Mouse (Mus musculus): ENCODE data around the gene Pex26.

The Pex26 gene

GRCm38 (mm10) chr6:121167381-121167975 lies 16.0 kb upstream of the Pex26 start:
- no peak for DNase-seq

GRCm38 (mm10) chr6:121171102-121171501 lies 12.4 kb upstream of the Pex26 start:
- no peak for DNase-seq

- DNase-seq: no peak
These were observed 10.0 kb upstream of the Pex26 start for GRCm38 (mm10) chr6:121173471-121173870.

GRCm38 (mm10) chr6:121174761-121175160 lies 8.7 kb upstream of the Pex26 start:
- DNase-seq: no peak

- DNase-seq: no peak
These were observed 7.3 kb upstream of the Pex26 start for GRCm38 (mm10) chr6:121176011-121176730.

- no peak for DNase-seq
These were observed 6.8 kb upstream of the Pex26 start for GRCm38 (mm10) chr6:121176731-121177098.

GRCm38 (mm10) chr6:121177118-121177708 lies 6.3 kb upstream of the Pex26 start:
- no peak for DNase-seq

GRCm38 (mm10) chr6:121178700-121179358 lies 4.6 kb upstream of the Pex26 start:
- DNase-seq: no peak

- DNase-seq: no peak
These were observed 3.6 kb upstream of the Pex26 start for GRCm38 (mm10) chr6:121179846-121180245.

- DNase-seq: peak; percentile 70
These were observed 1.0 kb downstream of the Pex26 start for GRCm38 (mm10) chr6:121184198-121185140.

- DNase-seq: no peak
These were observed 1.8 kb downstream of the Pex26 start for GRCm38 (mm10) chr6:121185232-121185631.

- no peak for DNase-seq
These were observed 8.0 kb downstream of the Pex26 start for GRCm38 (mm10) chr6:121191261-121192009.

- DNase-seq: no peak
These were observed 10.8 kb downstream of the Pex26 start for GRCm38 (mm10) chr6:121194061-121194955.

GRCm38 (mm10) chr6:121194956-121195731 lies 11.7 kb downstream of the Pex26 start:
- DNase-seq: no peak

- no peak for DNase-seq
These were observed 14.4 kb downstream of the Pex26 start for GRCm38 (mm10) chr6:121197807-121198365.

GRCm38 (mm10) chr6:121200458-121200857 lies 17.0 kb downstream of the Pex26 start:
- no peak for DNase-seq

- no peak for DNase-seq
These were observed 18.6 kb downstream of the Pex26 start for GRCm38 (mm10) chr6:121202026-121202425.

GRCm38 (mm10) chr6:121206481-121206880 lies 23.0 kb downstream of the Pex26 start:
- no peak for DNase-seq

GRCm38 (mm10) chr6:121209584-121209983 lies 26.1 kb downstream of the Pex26 start:
- DNase-seq: no peak

All from liver (tissue).